Mouse (Mus musculus) layer of hippocampus, postnatal 36 days (tissue): ENCODE results near the gene Mrps27. TPM values are rescaled to one million over a fixed set of nuclear protein-coding genes. Genes with fewer than 3 reads are reported as not detected.

Experiments
- DNase-seq, 2 experiments: peaks; one replicate each; pipeline ENCODE4 v3.0.0; 2022
- total RNA-seq, 2 experiments: library from RNA; stranded (reverse); gene quantifications; 2 replicates each; pipeline ENCODE4 v1.2.3; 2021

Gene Mrps27
- total RNA-seq, 2 experiments from 2014 or later: 26.9 to 27.0 TPM

DNA sequence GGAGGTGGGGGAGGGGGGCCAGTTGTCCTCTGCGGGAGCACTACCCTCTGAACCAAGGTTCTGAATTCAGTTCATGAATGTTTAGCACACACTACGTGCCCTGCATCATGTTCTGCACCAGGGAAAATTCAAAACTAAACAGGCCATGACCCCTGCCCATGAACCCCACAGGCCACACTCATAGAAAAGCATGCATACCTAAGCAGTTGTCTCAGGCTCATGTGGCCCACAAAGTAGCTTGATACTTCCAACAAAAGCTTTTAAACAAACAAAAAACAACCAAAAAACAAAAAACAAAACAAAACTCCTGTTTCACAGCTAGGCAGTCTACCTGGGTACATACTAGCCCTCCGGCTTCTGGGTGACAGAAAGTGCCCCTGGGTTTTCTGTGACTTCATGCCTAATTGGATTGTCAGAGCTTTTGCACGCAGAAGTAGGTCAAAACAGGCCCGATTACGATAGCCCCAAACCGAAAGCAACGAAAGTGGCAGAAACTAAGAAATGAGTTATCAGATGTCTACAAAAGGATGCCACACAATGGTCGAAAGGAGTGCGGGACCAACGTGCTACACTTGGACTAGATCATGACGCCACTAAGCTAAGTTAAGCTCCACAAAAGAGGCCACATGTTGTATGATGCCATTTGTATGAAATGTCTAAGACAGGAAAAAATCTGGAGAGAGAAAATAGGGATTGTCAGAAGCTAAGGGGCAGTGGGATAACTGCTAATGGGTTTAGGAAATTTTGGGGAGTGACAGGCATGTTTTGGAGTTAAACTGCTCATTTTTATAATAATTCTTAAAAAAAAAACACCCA is 98.1 kb downstream of the Mrps27 start:
- DNase-seq: no peak

- no peak for DNase-seq
Observed at GRCm38 (mm10) chr13:99443484-99444175, 99.0 kb downstream of the Mrps27 start.

DNA sequence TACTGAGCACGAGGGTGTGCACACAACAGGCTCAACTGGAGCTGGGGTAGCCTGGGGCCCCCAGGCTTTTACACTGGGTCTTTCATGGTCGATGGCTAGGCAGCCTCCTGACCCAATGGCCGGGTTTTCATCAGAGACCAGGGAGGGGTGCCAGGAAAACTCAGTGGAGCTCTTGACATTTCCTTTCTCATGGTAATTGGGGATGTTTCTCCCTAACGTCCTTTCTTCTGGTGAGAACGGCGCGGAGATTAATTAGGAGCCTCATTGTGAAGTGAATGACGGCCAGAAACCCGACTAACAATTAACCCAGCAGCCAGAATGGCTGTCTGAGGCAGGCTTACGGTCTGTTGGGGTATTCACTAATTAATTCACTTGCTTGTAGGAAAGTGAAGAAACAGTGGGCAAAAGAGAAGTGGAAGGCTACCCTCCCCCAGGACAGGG is 99.9 kb downstream of the Mrps27 start:
- no peak for DNase-seq

DNA sequence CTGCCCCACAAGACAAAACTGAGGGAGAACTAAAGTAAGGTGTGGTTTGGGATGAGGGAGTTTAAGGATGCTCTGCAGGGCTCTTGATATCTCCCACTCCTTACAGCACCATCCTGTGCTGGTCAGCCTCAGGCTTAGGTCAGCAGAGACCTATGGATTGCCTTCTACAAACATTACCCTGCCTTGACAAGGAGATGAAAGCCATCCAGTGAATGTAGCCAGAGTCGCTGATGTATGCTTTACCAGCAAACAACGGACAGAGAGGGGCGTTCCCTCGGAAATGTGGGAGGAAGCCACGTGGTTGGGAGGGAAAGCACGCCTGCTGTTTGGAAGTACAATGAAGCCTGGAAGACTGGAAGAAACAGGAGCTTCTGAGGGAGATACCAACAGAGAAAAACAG is 100.3 kb downstream of the Mrps27 start:
- DNase-seq: no peak

DNA sequence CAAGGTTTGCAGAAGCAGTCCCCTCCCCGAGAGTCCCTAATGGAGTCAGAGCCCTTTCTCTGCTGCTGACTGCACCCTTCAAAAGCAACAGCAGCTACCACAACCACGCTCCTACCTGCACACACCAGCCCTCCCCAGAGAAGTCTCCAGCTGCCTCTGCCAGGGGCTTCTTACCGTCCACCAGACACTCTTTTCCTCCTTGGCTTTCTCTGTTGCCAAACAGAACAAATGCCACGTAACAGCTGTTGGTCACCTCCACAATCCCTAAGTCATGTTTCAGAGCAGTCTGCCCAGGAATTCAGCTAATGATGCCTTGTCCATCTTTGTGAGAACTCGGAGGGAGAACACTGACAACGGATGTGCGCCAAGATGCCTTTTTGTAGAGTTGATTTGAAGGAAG is 102.4 kb downstream of the Mrps27 start:
- no peak for DNase-seq

DNA sequence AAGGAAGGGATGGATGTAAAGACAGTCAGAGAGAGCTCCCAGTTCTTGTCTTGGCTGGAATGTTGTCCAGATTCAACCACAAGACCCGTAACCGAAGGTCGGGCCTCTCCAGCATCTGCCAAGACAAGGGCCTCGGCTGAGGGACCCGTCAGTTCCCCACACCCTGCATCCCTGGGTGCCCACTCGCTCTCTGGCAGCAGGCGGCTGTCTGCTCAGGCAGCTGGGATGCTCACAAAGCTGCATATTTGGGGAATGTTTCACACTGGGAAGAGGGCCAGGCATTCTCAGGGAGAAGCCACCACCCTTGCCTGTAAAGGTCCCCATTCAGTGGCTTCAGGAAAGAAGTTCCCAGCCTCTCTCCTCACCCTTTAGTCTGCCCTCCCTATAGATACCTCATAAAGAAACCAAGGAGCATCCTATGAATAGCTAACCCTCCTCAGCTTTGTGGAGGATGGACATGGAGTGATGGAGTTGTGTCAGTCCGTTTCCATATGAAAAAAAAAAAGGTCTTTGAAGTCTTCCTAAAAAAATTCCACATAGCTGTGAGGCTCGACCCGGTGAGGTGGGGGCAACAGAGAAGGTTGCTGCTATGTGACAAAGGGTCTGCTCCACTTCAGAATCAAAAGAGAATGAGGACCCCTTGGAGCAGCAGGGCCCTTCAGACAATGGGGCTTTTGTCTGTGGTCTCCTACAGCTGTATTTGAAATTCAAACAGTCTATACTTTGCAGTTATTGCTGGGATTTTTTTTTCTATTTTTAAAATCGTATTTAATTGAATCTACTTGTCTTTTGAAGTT is 103.0 kb downstream of the Mrps27 start:
- DNase-seq: peak; percentile 58 to 69

DNA sequence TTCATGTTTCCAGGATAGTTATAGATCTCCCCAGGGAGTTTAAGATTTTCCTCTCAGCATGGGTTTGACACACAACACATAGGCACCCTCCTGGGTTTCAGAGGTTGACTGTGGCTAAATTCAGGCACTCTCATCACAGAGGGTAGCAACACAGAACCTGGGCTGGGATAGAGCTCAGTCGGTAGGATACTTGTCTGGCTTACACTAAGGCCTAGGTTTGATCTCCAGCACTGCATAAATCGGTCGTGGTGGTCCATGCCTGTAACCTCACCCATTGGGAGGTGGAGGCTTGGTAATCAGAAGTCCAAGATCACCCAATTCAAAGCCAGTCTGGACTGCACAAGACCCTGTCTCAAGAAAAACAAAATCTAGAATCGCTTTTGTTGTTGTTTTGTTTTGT is 103.7 kb downstream of the Mrps27 start:
- no peak for DNase-seq

DNA sequence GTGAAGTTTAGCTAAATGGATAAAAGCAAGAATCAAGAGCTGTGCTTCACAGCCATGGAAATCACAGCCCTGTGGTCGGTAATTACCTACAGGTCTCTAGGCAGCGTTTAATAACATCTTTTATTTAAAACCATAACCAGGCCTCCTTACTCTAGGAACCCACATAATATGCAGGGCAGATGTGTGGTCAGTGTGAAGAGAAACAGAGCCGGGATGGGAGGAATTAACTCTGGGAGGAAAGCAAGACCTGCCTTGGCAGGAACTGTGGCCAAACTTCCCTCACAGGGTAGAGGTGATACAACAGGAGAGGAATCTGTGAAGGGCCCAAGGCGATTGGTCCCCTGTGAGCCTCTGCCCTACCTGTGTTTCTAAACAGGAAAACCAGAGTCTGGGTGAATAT is 105.0 kb downstream of the Mrps27 start:
- no peak for DNase-seq

DNA sequence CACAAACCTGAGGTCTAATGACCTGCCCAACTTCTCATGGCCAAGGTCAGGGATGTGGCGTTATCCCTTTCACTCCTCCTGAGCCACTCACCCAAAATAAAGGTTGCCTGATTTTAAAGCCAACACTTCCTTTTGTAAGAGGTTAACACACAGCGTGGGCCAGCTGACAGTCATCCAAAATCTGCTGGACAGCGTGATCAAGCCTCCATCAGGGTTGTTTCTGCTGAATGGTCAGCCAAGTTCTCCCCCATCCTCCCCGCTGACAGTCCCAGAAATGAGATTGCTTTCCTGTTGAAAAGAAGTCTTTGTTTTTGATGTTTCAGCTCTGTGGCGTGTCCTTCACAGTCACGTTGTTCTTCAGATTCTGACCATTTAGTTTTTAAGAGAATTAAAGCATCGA is 106.2 kb downstream of the Mrps27 start:
- DNase-seq: no peak

DNA sequence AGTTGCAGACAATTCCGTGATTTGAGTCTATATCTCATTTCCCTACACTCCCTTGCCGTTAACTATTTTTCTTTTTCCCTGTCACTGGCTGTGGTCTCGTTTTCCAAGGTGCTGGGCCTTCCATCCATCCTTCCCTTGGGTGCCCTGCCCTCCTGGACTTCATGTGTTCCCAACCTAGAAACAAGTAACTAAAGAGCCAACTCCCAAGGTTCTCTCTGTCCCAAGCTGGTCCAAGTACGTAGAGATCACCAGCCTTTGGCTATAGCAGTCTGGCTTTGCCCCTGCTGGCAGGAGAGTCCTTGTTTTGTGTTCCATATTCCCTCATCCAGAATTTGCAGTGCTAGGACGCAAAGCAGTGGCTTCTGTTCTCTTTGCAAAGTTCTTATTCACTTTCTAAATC is 106.7 kb downstream of the Mrps27 start:
- DNase-seq: no peak

DNA sequence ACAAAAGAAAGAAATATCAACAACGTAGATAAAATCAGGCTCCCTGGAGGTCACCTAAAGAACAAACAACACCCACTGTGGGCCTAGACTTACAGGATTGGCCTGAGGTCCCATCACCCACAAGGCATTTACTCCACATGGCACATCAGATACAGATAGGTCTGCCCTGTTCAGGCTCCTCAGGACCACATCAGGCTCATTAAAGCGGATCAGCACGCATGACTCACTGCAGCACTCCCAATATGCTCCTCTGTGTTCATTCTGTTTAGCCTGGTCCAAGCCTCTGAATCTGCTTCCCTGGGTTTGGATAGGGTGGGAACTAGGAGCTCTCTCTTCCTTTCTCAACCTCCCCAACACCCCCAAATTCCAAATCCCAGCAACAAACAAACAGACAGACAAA is 107.9 kb downstream of the Mrps27 start:
- no peak for DNase-seq

- DNase-seq: no peak
Observed at GRCm38 (mm10) chr13:99454977-99455376, 110.4 kb downstream of the Mrps27 start.

- peak; percentile 55 to 56 for DNase-seq
Observed at GRCm38 (mm10) chr13:99458658-99459386, 114.2 kb downstream of the Mrps27 start.

GRCm38 (mm10) chr13:99459612-99460011 is 115.0 kb downstream of the Mrps27 start:
- DNase-seq: no peak

GRCm38 (mm10) chr13:99461886-99462285 is 117.3 kb downstream of the Mrps27 start:
- no peak for DNase-seq

- no peak for DNase-seq
Observed at GRCm38 (mm10) chr13:99464551-99464950, 120.0 kb downstream of the Mrps27 start.

Other genes with a start within 250 kb of the Mrps27 start
- gene Zfp366, start 160.0 kb upstream of the Mrps27 start, total RNA-seq: 1 to 10 TPM; 4.1 to 4.7 TPM
- gene Ptcd2, start 81 bp upstream of the Mrps27 start, total RNA-seq: 10 to 100 TPM; 28.2 to 31.4 TPM
- gene Map1b, start 171.8 kb downstream of the Mrps27 start, total RNA-seq: 100 to 1,000 TPM; 679 to 727 TPM